Mouse (Mus musculus): Measurements from ENCODE around the gene Olfr20.

DNA sequence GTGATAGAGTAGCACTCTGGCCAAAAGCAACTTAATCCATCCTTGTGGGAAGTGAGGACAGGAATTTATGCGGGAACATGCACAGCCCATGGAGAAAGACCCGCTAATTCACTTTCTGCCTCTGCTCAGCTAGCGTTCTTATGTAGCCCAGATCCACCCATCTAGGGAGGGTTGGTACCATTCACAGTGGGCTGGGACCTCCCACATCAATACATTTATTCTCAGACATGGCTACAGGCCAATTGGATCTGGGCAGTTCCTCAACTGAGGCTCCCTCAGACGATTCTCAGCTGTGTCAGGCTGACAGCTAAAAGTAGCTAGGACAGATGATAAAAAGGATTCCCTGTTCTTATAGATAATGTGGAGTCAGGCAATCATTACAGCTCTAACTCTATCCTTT, 23.2 kb upstream of the Olfr20 start:
- TF ChIP-seq POLR2A (IDR thresholded peaks at IDR 0.05; ENCODE audit: extremely low read depth, insufficient read depth, low read length) = no peak
- no peak for TF ChIP-seq CTCF (IDR thresholded peaks at IDR 0.05; ENCODE audit: low read depth, low read length)
